Mouse (Mus musculus) midbrain, embryonic 10.5 days (tissue): ENCODE data around the gene Nav2. TPM values are rescaled to one million over a fixed set of nuclear protein-coding genes. Genes with fewer than 3 reads are reported as not detected.

Source experiments
- DNase-seq: peaks from one replicate; pipeline ENCODE4 v3.0.0-alpha.2; 2017; ENCODE audit warnings: low spot score
- H3K27ac ChIP-seq: fragments of 300-500 bp; sonication (generic); replicated peaks from 2 replicates; pipeline ENCODE4 v1.5.1; 2016; ENCODE audit warnings: mild to moderate bottlenecking
- H3K27me3 ChIP-seq: fragments of 300-500 bp; sonication (generic); 2 replicates; pipeline ENCODE4 v1.6.1; 2016; ENCODE audit warnings: low read depth, mild to moderate bottlenecking; ENCODE audit not compliant: poor library complexity, severe bottlenecking
- H3K36me3 ChIP-seq: fragments of 300-500 bp; sonication (generic); 2 replicates; pipeline ENCODE4 v1.6.1; 2016; ENCODE audit warnings: mild to moderate bottlenecking, moderate library complexity
- H3K4me1 ChIP-seq: fragments of 300-500 bp; sonication (generic); 2 replicates; pipeline ENCODE4 v1.6.1; 2016
- H3K4me3 ChIP-seq: fragments of 300-500 bp; sonication (generic); 2 replicates; pipeline ENCODE4 v1.5.1; 2016; ENCODE audit warnings: mild to moderate bottlenecking, moderate library complexity
- H3K9me3 ChIP-seq: fragments of 300-500 bp; sonication (generic); replicated peaks from 2 replicates; pipeline ENCODE4 v1.6.1; 2016; ENCODE audit warnings: mild to moderate bottlenecking
- WGBS: fragments of 180-500 bp; shearing (Covaris S2); methylation state at CpG from one replicate; pipeline ENCODE4 v1.1.7; 2016; 5-methylcytosine and 5-hydroxymethylcytosine counted together
- polyA plus RNA-seq: library from polyadenylated mRNA; unstranded; fragments of >200 nt; fragmentation: Nextera tagmentation; extraction: Ambion mirVana; gene quantifications from 2 replicates; pipeline ENCODE4 v1.2.1, GENCODE M21; 2016

Gene Nav2
- polyA plus RNA-seq, 1 experiment from 2014 or later, result 13.7 TPM

- Histone ChIP-seq H3K27me3 (no peaks in the 10 kb centered on the region), H3K4me3 (no peak overlapping the region), H3K27ac (no peak overlapping the region), H3K9me3 (no peaks in the 10 kb centered on the region), H3K4me1 (peaks cover 17% of the 10 kb centered on the region), H3K36me3 (no peaks in the 10 kb centered on the region)
- DNase-seq, result no peak
- 92% methylated on average over 21 of the region's 21 CpGs for WGBS
These were observed 268.2 kb downstream of the Nav2 start for GRCm38 (mm10) chr7:49176590-49177201.

- 82% methylated on average over 4 of the region's 4 CpGs for WGBS
- peaks cover 19% of the 10 kb centered on the region for H3K4me1 ChIP-seq
- no peaks in the 10 kb centered on the region for H3K36me3 ChIP-seq
- H3K27me3 ChIP-seq, result no peaks in the 10 kb centered on the region
- DNase-seq, result no peak
- H3K27ac ChIP-seq, result no peak overlapping the region
- no peak overlapping the region for H3K4me3 ChIP-seq
- H3K9me3 ChIP-seq, result no peaks in the 10 kb centered on the region
These were observed 269.7 kb downstream of the Nav2 start for GRCm38 (mm10) chr7:49178217-49178616.

- no peaks in the 10 kb centered on the region for H3K9me3 ChIP-seq
- 82% methylated on average over 8 of the region's 8 CpGs for WGBS
- peaks cover 32% of the 10 kb centered on the region for H3K4me1 ChIP-seq
- DNase-seq, result no peak
- no peak overlapping the region for H3K27ac ChIP-seq
- no peaks in the 10 kb centered on the region for H3K36me3 ChIP-seq
- H3K27me3 ChIP-seq, result no peaks in the 10 kb centered on the region
- H3K4me3 ChIP-seq, result no peak overlapping the region
These were observed 272.5 kb downstream of the Nav2 start for GRCm38 (mm10) chr7:49181010-49181409.

GRCm38 (mm10) chr7:49182427-49182826 lies 273.9 kb downstream of the Nav2 start:
- H3K9me3 ChIP-seq, result no peaks in the 10 kb centered on the region
- no peaks in the 10 kb centered on the region for H3K36me3 ChIP-seq
- WGBS, result 85% methylated on average over 5 of the region's 5 CpGs
- H3K4me3 ChIP-seq, result no peak overlapping the region
- H3K27ac ChIP-seq, result no peak overlapping the region
- H3K27me3 ChIP-seq, result no peaks in the 10 kb centered on the region
- DNase-seq, result no peak
- peaks cover 32% of the 10 kb centered on the region for H3K4me1 ChIP-seq

- Histone ChIP-seq H3K9me3 (no peaks in the 10 kb centered on the region), H3K27me3 (no peaks in the 10 kb centered on the region), H3K27ac (no peak overlapping the region), H3K36me3 (no peaks in the 10 kb centered on the region), H3K4me1 (peaks cover 34% of the 10 kb centered on the region), H3K4me3 (no peak overlapping the region)
- DNase-seq, result no peak
- 67% methylated on average over 5 of the region's 5 CpGs for WGBS
These were observed 275.2 kb downstream of the Nav2 start for GRCm38 (mm10) chr7:49183696-49184095.

- no peak overlapping the region for H3K4me3 ChIP-seq
- DNase-seq, result no peak
- no peaks in the 10 kb centered on the region for H3K36me3 ChIP-seq
- H3K4me1 ChIP-seq, result peaks cover 47% of the 10 kb centered on the region
- H3K27ac ChIP-seq, result no peak overlapping the region
- no peaks in the 10 kb centered on the region for H3K9me3 ChIP-seq
- H3K27me3 ChIP-seq, result no peaks in the 10 kb centered on the region
- WGBS, result 82% methylated on average over 5 of the region's 5 CpGs
These were observed 277.5 kb downstream of the Nav2 start for GRCm38 (mm10) chr7:49185991-49186390.

- Histone ChIP-seq H3K27me3 (no peaks in the 10 kb centered on the region), H3K4me1 (peaks cover 44% of the 10 kb centered on the region), H3K27ac (no peak overlapping the region), H3K36me3 (no peaks in the 10 kb centered on the region), H3K9me3 (no peaks in the 10 kb centered on the region), H3K4me3 (no peak overlapping the region)
- DNase-seq, result no peak
- WGBS, result 89% methylated on average over 5 of the region's 5 CpGs
These were observed 280.8 kb downstream of the Nav2 start for GRCm38 (mm10) chr7:49189364-49189763.

GRCm38 (mm10) chr7:49190231-49190985 lies 281.9 kb downstream of the Nav2 start:
- 90% methylated on average over 4 of the region's 4 CpGs for WGBS
- H3K27ac ChIP-seq, result peak overlapping the region; percentile 52; the same call in 1 of the 2 replicates

GRCm38 (mm10) chr7:49191081-49191678 lies 282.7 kb downstream of the Nav2 start:
- Histone ChIP-seq H3K36me3 (no peaks in the 10 kb centered on the region), H3K4me3 (no peak overlapping the region), H3K4me1 (peaks cover 28% of the 10 kb centered on the region), H3K9me3 (no peaks in the 10 kb centered on the region), H3K27ac (peak overlapping the region; percentile 52; the same call in 1 of the 2 replicates), H3K27me3 (no peaks in the 10 kb centered on the region)
- 66% methylated on average over 7 of the region's 7 CpGs for WGBS
- no peak for DNase-seq

More at GRCm38 (mm10) chr7:49190231-49190985, 281.9 kb downstream of the Nav2 start:
- Histone ChIP-seq H3K27me3 (no peaks in the 10 kb centered on the region), H3K4me3 (no peak overlapping the region), H3K9me3 (no peaks in the 10 kb centered on the region), H3K4me1 (peaks cover 34% of the 10 kb centered on the region), H3K36me3 (no peaks in the 10 kb centered on the region)
- no peak for DNase-seq

GRCm38 (mm10) chr7:49192061-49192695 lies 283.7 kb downstream of the Nav2 start:
- no peak for DNase-seq
- Histone ChIP-seq H3K27me3 (no peaks in the 10 kb centered on the region), H3K36me3 (no peaks in the 10 kb centered on the region), H3K4me1 (peaks cover 25% of the 10 kb centered on the region), H3K9me3 (no peaks in the 10 kb centered on the region), H3K4me3 (no peak overlapping the region), H3K27ac (no peak overlapping the region)
- WGBS, result 91% methylated on average over 2 of the region's 2 CpGs

GRCm38 (mm10) chr7:49195711-49196147 lies 287.2 kb downstream of the Nav2 start:
- 74% methylated on average over 5 of the region's 5 CpGs for WGBS
- Histone ChIP-seq H3K4me3 (no peak overlapping the region), H3K36me3 (no peaks in the 10 kb centered on the region), H3K27ac (no peak overlapping the region), H3K4me1 (peaks cover 22% of the 10 kb centered on the region), H3K9me3 (no peaks in the 10 kb centered on the region), H3K27me3 (no peaks in the 10 kb centered on the region)
- DNase-seq, result no peak

- Histone ChIP-seq H3K36me3 (no peaks in the 10 kb centered on the region), H3K27me3 (no peaks in the 10 kb centered on the region), H3K27ac (0 out of 2 replicates have a peak overlapping the region, but pooled peaks have one; percentile 19), H3K9me3 (no peaks in the 10 kb centered on the region), H3K4me1 (peaks cover 14% of the 10 kb centered on the region), H3K4me3 (no peak overlapping the region)
- DNase-seq, result no peak
- 58% methylated on average over 6 of the region's 6 CpGs for WGBS
These were observed 290.9 kb downstream of the Nav2 start for GRCm38 (mm10) chr7:49199366-49199765.
